Mouse (Mus musculus) kidney, postnatal 0 days (tissue): ENCODE measurements at regions not wholly inside any gene's neighbourhood (a gene's known extent, or its start where the extent isn't known, plus 50 kb on each side); places are given as distances from the start of the nearest gene placed in this dataset.
A peak's percentile ranks its signal among the peaks of the same experiment; 100 is the strongest.

Source experiments
- ATAC-seq: fragments of 200-750 bp; cut with Nextera tagmentation; replicated peaks from 2 replicates; pipeline ENCODE4 v1.8.0; 2017; ENCODE audit warnings: low read depth, moderate number of reproducible peaks, moderate TSS enrichment, moderate library complexity; ENCODE audit not compliant: low FRiP score
- DNase-seq: peaks from one replicate; pipeline ENCODE4 v3.0.0-alpha.2; 2016; ENCODE audit warnings: low spot score
- H3K27ac ChIP-seq: fragments of 300-500 bp; sonication (generic); 2 replicates; pipeline ENCODE4 v1.5.1; 2014; ENCODE audit warnings: mild to moderate bottlenecking
- H3K27me3 ChIP-seq: fragments of 300-500 bp; sonication (generic); 2 replicates; pipeline ENCODE4 v1.6.1; 2014; ENCODE audit warnings: low read length, mixed read lengths; ENCODE audit not compliant: insufficient read depth
- H3K36me3 ChIP-seq: fragments of 300-500 bp; sonication (generic); 2 replicates; pipeline ENCODE4 v1.6.1; 2014; ENCODE audit warnings: low read length, mixed read lengths; ENCODE audit not compliant: insufficient read depth
- H3K4me1 ChIP-seq: fragments of 300-500 bp; sonication (generic); replicated peaks from 2 replicates; pipeline ENCODE4 v1.6.1; 2014; ENCODE audit warnings: antibody characterized with exemption, low read length, mixed read lengths; ENCODE audit not compliant: insufficient read depth
- H3K4me2 ChIP-seq: fragments of 300-500 bp; sonication (generic); 2 replicates; pipeline ENCODE4 v1.6.1; 2014; ENCODE audit warnings: mild to moderate bottlenecking, low read length, moderate library complexity, mixed read lengths
- H3K4me3 ChIP-seq: fragments of 300-500 bp; sonication (generic); replicated peaks from 2 replicates; pipeline ENCODE4 v1.5.1; 2014; ENCODE audit warnings: low read depth, low read length
- H3K9ac ChIP-seq: fragments of 300-500 bp; sonication (generic); 2 replicates; pipeline ENCODE4 v1.6.1; 2014; ENCODE audit warnings: low read depth, low read length
- H3K9me3 ChIP-seq: fragments of 300-500 bp; sonication (generic); replicated peaks from 2 replicates; pipeline ENCODE4 v1.6.1; 2016; ENCODE audit warnings: low read length, inconsistent platforms, mixed read lengths
- CTCF ChIP-seq: IDR thresholded peaks from 2 replicates; pipeline ENCODE4 v1.5.1; 2016; ENCODE audit warnings: antibody characterized with exemption, low read depth, mild to moderate bottlenecking, moderate library complexity
- WGBS: fragments of 180-500 bp; shearing (Covaris S2); extraction: QIAGEN DNeasy Blood & Tissue Kit; methylation state at CpG from one replicate; pipeline ENCODE4 v1.1.7; 2014; 5-methylcytosine and 5-hydroxymethylcytosine counted together

- WGBS, result 92% methylated on average over 6 of the region's 6 CpGs
- Histone ChIP-seq H3K4me1 (0 out of 2 replicates have a peak, but pooled peaks cover 6% of the 10 kb centered on the region), H3K27me3 (no peaks in the 10 kb centered on the region), H3K27ac (no peak overlapping the region), H3K9ac (no peak overlapping the region), H3K4me2 (no peak overlapping the region), H3K36me3 (no peaks in the 10 kb centered on the region), H3K4me3 (no peak overlapping the region), H3K9me3 (no peaks in the 10 kb centered on the region)
- DNase-seq, result no peak
- ATAC-seq, result no peak
- no peak for TF ChIP-seq CTCF
Measured at GRCm38 (mm10) chr2:135579514-135579913, 79.3 kb upstream of the Plcb4 start.

GRCm38 (mm10) chr2:135580051-135580450 is 78.8 kb upstream of the Plcb4 start:
- WGBS, result 80% methylated on average over 4 of the region's 4 CpGs
- no peak for DNase-seq
- H3K36me3 ChIP-seq, result no peaks in the 10 kb centered on the region
- TF ChIP-seq CTCF, result no peak
- ATAC-seq, result no peak
- no peaks in the 10 kb centered on the region for H3K27me3 ChIP-seq
- no peak overlapping the region for H3K27ac ChIP-seq
- H3K4me1 ChIP-seq, result 0 out of 2 replicates have a peak, but pooled peaks cover 4% of the 10 kb centered on the region
- H3K9me3 ChIP-seq, result no peaks in the 10 kb centered on the region
- H3K9ac ChIP-seq, result no peak overlapping the region
- no peak overlapping the region for H3K4me3 ChIP-seq
- no peak overlapping the region for H3K4me2 ChIP-seq

- H3K4me1 ChIP-seq, result 0 out of 2 replicates have a peak, but pooled peaks cover 3% of the 10 kb centered on the region
- H3K9ac ChIP-seq, result no peak overlapping the region
- H3K9me3 ChIP-seq, result no peaks in the 10 kb centered on the region
- H3K27ac ChIP-seq, result no peak overlapping the region
- H3K4me3 ChIP-seq, result no peak overlapping the region
- no peak for DNase-seq
- H3K27me3 ChIP-seq, result no peaks in the 10 kb centered on the region
- TF ChIP-seq CTCF, result no peak
- no peaks in the 10 kb centered on the region for H3K36me3 ChIP-seq
- ATAC-seq, result no peak
- 61% methylated on average over 8 of the region's 8 CpGs for whole genome bisulfite sequencing
- no peak overlapping the region for H3K4me2 ChIP-seq
Measured at GRCm38 (mm10) chr2:135582341-135582740, 76.5 kb upstream of the Plcb4 start.

GRCm38 (mm10) chr2:135606306-135606705 is 52.5 kb upstream of the Plcb4 start:
- Histone ChIP-seq H3K4me1 (no peaks in the 10 kb centered on the region), H3K9ac (no peak overlapping the region), H3K9me3 (no peaks in the 10 kb centered on the region), H3K4me3 (no peak overlapping the region), H3K27me3 (no peaks in the 10 kb centered on the region), H3K36me3 (no peaks in the 10 kb centered on the region), H3K4me2 (no peak overlapping the region), H3K27ac (no peak overlapping the region)
- DNase-seq (peak; percentile 12), ATAC-seq (no peak)
- TF ChIP-seq CTCF, result no peak
